Mouse (Mus musculus) liver, embryonic 14.5 days (tissue): ENCODE measurements around the gene Etv2.

ENCODE experiments used
- CTCF ChIP-seq: IDR thresholded peaks from 2 replicates; pipeline ENCODE4 v1.5.1; 2016; ENCODE audit warnings: antibody characterized with exemption, low read depth, control low read depth
- EP300 ChIP-seq: IDR thresholded peaks from 2 replicates; pipeline ENCODE4 v1.6.1; 2016; ENCODE audit warnings: antibody characterized with exemption, low read depth

DNA sequence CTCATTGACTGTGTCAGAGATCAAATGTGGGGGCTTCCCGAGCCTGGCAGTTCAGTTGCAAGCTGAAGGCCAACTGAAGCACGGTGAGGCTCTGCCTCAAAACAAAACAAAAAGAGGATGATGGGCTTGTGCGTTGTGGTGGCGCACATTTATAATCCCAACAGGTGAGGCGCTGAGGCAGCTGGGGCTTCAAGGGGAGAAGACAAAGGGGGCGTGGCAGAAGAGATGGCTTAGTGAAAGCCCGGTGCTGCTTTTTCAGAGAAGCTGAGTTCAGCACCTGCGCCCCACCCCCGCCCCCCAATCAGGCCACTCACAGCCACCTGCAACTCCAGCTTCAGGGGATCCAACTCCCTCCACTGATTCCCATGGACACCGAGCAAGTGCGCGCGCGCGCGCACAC is 27.2 kb downstream of the Etv2 start:
- TF ChIP-seq CTCF = no peak
- TF ChIP-seq EP300 = no peak
